Mouse (Mus musculus): ENCODE measurements around the gene Ptgdr2.

Ptgdr2 gene

GRCm38 (mm10) chr19:10926123-10926621 is 10.8 kb upstream of the Ptgdr2 start:
- in situ Hi-C loops (cut with MboI; ENCODE audit: unreplicated experiment in 2 of 2) = no loop called here

GRCm38 (mm10) chr19:10926666-10927065 is 10.3 kb upstream of the Ptgdr2 start:
- in situ Hi-C loops (cut with MboI; ENCODE audit: unreplicated experiment in 2 of 2) = no loop called here

GRCm38 (mm10) chr19:10930641-10931040 is 6.3 kb upstream of the Ptgdr2 start:
- in situ Hi-C loops (cut with MboI; ENCODE audit: unreplicated experiment in 2 of 2) = no loop called here

DNA sequence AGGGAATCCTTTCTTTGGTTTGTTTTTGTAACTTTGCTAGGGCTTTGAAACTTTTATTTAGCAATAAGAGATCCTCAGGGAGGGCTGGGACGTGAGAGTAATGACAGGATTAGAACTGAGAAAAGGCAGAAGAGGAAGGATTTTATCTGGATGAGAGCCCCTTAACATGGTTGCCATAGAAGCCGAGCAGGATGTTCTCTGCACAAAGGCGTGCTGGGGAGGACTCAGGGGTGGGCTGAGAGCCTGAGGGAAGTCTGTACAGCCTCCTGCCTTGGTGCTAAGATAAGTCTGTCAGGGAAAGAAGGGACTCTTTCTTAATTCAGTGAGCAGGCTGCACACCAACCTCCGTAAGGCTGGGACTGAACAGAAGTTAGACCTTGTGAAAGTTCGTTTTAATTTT is 1.9 kb upstream of the Ptgdr2 start:
- in situ Hi-C loops (cut with MboI; ENCODE audit: unreplicated experiment in 2 of 2) = no loop called here

DNA sequence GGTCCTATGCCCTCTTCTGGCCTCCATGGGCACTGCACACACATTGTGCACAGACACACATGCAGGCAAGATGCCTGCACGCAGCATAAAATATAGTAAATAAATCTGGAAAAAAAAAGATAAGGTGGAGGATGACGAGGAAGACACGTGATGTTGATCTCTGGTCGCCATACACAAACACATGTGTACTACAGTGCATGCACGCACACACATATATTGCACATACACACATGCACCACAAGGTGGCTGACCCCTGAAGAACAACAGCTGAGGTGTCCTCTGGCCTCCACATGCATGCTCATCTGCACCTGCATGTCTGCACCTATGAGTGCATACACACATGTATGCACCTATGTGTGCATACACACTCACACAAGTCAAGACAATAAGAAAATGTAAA is 883 bp upstream of the Ptgdr2 start:
- in situ Hi-C loops (cut with MboI; ENCODE audit: unreplicated experiment in 2 of 2) = no loop called here

- in situ Hi-C loops (cut with MboI; ENCODE audit: unreplicated experiment in 2 of 2) = no loop called here
Measured at GRCm38 (mm10) chr19:10938771-10939170, 1.8 kb downstream of the Ptgdr2 start.

DNA sequence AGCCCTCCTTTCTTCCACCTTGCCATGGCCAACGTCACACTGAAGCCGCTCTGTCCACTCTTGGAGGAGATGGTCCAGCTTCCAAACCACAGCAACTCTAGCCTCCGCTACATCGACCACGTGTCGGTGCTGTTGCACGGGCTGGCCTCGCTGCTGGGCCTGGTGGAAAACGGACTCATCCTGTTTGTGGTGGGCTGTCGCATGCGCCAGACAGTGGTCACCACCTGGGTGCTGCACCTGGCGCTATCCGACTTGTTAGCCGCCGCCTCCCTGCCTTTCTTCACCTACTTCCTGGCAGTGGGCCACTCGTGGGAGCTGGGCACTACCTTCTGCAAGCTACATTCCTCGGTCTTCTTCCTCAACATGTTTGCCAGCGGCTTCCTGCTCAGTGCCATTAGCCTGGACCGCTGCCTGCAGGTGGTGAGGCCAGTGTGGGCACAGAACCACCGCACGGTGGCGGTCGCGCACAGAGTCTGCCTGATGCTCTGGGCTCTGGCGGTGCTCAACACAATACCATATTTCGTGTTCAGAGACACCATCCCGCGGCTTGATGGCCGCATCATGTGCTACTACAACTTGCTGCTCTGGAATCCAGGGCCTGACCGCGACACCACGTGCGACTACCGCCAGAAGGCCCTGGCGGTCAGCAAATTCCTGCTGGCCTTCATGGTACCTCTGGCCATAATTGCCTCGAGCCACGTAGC is 3.3 kb downstream of the Ptgdr2 start:
- in situ Hi-C loops (cut with MboI; ENCODE audit: unreplicated experiment in 2 of 2) = no loop called here

- in situ Hi-C loops (cut with MboI; ENCODE audit: unreplicated experiment in 2 of 2) = no loop called here
Measured at GRCm38 (mm10) chr19:10940801-10941457, 4.0 kb downstream of the Ptgdr2 start.

DNA sequence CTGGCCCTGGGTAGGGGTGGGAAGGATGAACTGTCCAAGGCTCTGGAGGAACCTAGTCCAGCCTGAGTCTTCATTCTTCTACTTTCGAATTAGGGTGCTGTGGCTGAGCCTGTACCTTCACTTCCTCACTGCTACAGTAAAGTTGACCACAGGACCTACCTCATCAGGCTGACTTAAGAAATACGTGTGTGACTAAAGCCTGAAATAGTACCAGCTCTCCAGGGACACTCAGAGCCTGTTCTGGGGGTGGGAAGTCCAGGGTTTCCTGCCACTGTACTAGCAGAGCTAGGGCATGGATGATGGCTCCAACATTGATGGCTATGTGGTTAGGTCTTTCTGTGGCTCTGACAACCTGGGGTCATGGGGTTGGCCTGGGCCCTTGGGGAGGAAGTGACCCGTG is 7.0 kb downstream of the Ptgdr2 start:
- in situ Hi-C loops (cut with MboI; ENCODE audit: unreplicated experiment in 2 of 2) = no loop called here

DNA sequence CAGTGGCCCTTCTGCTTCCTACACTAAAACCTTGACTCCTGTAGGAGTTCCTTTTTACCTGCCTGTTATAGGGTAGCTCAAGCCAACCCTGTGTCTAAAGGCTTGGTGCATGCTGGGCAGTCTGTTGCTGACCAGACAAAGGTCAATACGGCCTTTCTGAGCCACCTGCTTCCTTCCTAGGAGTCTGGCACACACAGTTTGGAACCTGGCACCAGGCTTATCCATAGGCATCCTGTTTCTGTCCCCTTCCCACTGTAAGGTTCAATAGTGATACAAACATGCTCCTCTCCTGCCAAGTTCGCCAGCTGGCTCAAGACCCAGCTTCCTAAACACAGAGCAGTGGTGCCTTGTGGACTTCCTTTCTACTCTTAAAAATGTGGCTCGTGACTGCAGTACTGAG is 9.5 kb downstream of the Ptgdr2 start:
- in situ Hi-C loops (cut with MboI; ENCODE audit: unreplicated experiment in 2 of 2) = no loop called here

DNA sequence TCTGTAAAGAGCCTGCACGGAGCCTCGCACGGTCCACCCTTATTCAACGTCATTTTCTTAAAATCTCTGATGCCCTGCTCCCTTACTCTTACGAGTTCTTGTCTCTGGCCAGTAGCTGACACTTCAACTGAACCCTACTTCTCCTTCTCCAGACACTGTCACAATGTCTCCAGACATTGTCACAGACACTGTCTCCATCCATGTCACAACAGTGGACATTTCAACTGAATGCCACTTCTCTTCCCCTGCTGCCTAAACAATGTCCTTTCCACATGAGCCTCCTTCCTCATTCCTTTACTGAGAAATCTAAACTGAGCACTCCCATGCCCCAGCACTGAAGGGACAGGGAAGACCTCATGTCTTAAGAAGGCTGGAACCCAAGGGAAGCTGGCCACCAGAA is 10.3 kb downstream of the Ptgdr2 start:
- in situ Hi-C loops (cut with MboI; ENCODE audit: unreplicated experiment in 2 of 2) = no loop called here

GRCm38 (mm10) chr19:10948416-10948815 is 11.5 kb downstream of the Ptgdr2 start:
- in situ Hi-C loops (cut with MboI; ENCODE audit: unreplicated experiment in 2 of 2) = no loop called here

DNA sequence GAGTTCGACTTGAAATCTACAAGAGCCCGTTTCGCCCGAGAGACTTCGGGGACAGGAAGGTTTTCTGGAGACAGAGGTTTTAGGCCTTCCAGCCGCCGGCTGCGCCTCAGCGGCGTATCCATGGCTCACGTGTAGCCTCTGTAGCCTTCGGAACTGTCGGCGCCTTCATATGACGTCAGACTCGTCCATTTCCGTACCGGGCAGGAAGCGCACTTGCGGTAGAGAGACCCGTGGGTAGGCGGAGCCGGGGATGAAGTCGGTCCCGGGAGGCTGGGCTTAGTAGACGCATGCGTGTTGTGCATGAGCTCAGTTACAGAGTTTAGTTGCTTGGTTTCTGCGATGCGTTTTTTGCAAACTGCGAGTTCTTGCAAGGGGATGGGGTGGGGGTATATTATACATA is 12.2 kb downstream of the Ptgdr2 start, which contains the start of gene Ccdc86:
Gene Ccdc86, minus strand, starts transcription at position 155 of the 400 bp plus-strand sequence.
- in situ Hi-C loops (cut with MboI; ENCODE audit: unreplicated experiment in 2 of 2) = no loop called here

DNA sequence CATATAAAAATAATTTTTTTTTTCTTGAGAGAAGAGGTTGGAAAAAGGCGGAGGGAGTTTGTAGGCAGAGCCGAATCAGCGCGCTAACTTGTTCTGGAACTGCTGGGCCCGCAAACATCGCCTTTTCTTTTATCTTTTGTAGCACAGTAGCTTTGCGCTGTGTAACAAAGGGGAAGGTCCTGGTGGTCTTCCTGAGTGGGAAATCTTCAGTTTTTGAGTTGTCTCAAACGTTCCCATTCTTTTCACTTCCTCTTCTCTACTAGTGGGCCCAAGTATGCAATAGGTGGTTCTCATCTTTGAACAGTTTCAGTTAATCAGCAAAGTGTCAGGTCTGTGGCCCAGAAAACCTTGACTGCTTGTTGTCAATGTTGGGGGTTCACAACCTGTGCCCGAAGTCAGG is 12.6 kb downstream of the Ptgdr2 start:
- in situ Hi-C loops (cut with MboI; ENCODE audit: unreplicated experiment in 2 of 2) = no loop called here

GRCm38 (mm10) chr19:10952021-10952939 is 15.3 kb downstream of the Ptgdr2 start:
- in situ Hi-C loops (cut with MboI; ENCODE audit: unreplicated experiment in 2 of 2) = no loop called here

- in situ Hi-C loops (cut with MboI; ENCODE audit: unreplicated experiment in 2 of 2) = loop anchor here in 1 of 2 experiments (5.0 kb wide), 3 partner anchors 57 to 292 kb away; no protein-coding TSS in a partner anchor
Measured at GRCm38 (mm10) chr19:10959085-10959977, 22.4 kb downstream of the Ptgdr2 start.

GRCm38 (mm10) chr19:10959978-10960346 is 23.0 kb downstream of the Ptgdr2 start:
- in situ Hi-C loops (cut with MboI; ENCODE audit: unreplicated experiment in 2 of 2) = loop anchor here (5.0 to 10.0 kb wide), 6 partner anchors 43 to 293 kb away; no protein-coding TSS in a partner anchor

GRCm38 (mm10) chr19:10965721-10966120 is 28.8 kb downstream of the Ptgdr2 start:
- in situ Hi-C loops (cut with MboI; ENCODE audit: unreplicated experiment in 2 of 2) = loop anchor here (10.0 kb wide), 1 partner anchor 141 kb away; no protein-coding TSS in a partner anchor

DNA sequence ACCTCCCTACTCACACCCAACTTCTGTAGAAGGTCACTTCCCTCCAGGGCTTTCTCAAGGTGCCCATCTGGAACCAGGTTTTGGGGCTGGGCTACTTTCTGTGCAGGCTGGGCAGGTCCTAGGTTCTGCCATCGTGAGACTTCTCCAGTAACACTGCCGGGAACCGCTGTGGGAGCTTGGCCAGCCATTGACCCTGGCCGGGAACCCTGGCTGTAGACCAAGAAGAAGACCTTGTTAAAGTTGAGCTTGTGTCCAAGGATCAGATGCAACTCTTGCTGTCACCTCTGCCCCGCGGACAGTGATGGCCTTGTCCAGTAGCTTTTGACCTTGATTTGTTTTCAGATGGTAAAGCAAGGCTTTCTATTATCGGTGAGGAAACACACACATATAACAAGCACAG is 31.6 kb downstream of the Ptgdr2 start:
- in situ Hi-C loops (cut with MboI; ENCODE audit: unreplicated experiment in 2 of 2) = loop anchor here (10.0 kb wide), 1 partner anchor 144 kb away; no protein-coding TSS in a partner anchor

DNA sequence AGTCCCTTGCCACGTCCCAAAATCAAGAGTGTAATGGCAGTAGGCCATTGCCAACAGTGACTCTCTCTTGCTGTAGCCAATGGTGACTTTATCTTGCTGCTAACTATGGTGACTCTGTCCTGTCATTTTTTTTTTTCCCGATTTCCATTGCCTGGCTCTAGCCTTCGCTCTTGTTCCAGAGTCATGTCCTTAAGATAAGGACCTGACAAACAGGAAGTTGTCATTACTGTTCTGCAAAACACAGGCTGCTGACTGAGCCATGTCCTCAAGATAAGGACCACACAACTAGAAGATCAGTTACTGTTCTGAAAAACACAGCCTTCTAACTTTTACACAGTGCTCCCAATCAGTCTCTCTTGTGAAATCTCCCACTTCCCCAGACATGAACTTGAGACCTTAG is 33.5 kb downstream of the Ptgdr2 start:
- in situ Hi-C loops (cut with MboI; ENCODE audit: unreplicated experiment in 2 of 2) = no loop called here
